Mouse (Mus musculus) heart, embryonic 15.5 days (tissue): Measurements from ENCODE around the gene Eps15. TPM values are rescaled to one million over a fixed set of nuclear protein-coding genes. Genes with fewer than 3 reads are reported as not detected.

Experiments
- ATAC-seq: fragments of 200-750 bp; cut with Nextera tagmentation; replicated peaks from 2 replicates; pipeline ENCODE4 v1.8.0; 2017; ENCODE audit warnings: low read depth, moderate TSS enrichment; ENCODE audit not compliant: insufficient number of reproducible peaks, insufficient read depth, low FRiP score
- H3K27ac ChIP-seq: fragments of 300-500 bp; sonication (generic); 2 replicates; pipeline ENCODE4 v1.5.1; 2015; ENCODE audit warnings: mild to moderate bottlenecking, inconsistent platforms
- H3K27me3 ChIP-seq: fragments of 300-500 bp; sonication (generic); 2 replicates; pipeline ENCODE4 v1.6.1; 2015; ENCODE audit warnings: inconsistent platforms
- H3K36me3 ChIP-seq: fragments of 300-500 bp; sonication (generic); 2 replicates; pipeline ENCODE4 v1.6.1; 2015; ENCODE audit warnings: mild to moderate bottlenecking, inconsistent platforms
- H3K4me1 ChIP-seq: fragments of 300-500 bp; sonication (generic); replicated peaks from 2 replicates; pipeline ENCODE4 v1.6.1; 2015; ENCODE audit warnings: inconsistent platforms
- H3K4me2 ChIP-seq: fragments of 300-500 bp; sonication (generic); 2 replicates; pipeline ENCODE4 v1.6.1; 2015; ENCODE audit warnings: inconsistent platforms, mild to moderate bottlenecking, moderate library complexity
- H3K4me3 ChIP-seq: fragments of 300-500 bp; sonication (generic); 2 replicates; pipeline ENCODE4 v1.5.1; 2015; ENCODE audit warnings: mild to moderate bottlenecking, inconsistent platforms
- H3K9ac ChIP-seq: fragments of 300-500 bp; sonication (generic); 2 replicates; pipeline ENCODE4 v1.6.1; 2015; ENCODE audit warnings: mild to moderate bottlenecking, inconsistent platforms
- H3K9me3 ChIP-seq: fragments of 300-500 bp; sonication (generic); replicated peaks from 2 replicates; pipeline ENCODE4 v1.6.1; 2016; ENCODE audit warnings: inconsistent platforms
- WGBS: fragments of 180-500 bp; shearing (Covaris S2); methylation state at CpG from one replicate; pipeline ENCODE4 v1.1.7; 2015; ENCODE audit warnings: mixed read lengths; 5-methylcytosine and 5-hydroxymethylcytosine counted together
- polyA plus RNA-seq: library from polyadenylated mRNA; unstranded; fragments of >200 nt; fragmentation: Nextera tagmentation; extraction: Ambion mirVana; gene quantifications from 2 replicates; pipeline ENCODE4 v1.2.1, GENCODE M21; 2015

Gene Eps15
- polyA plus RNA-seq, 1 experiment from 2014 or later, result 28.3 TPM

GRCm38 (mm10) chr4:109420138-109420795 is 140.2 kb downstream of the Eps15 start:
- Histone ChIP-seq H3K36me3 (no peaks in the 10 kb centered on the region), H3K9ac (no peak overlapping the region), H3K4me1 (0 out of 2 replicates have a peak, but pooled peaks cover 5% of the 10 kb centered on the region), H3K9me3 (no peaks in the 10 kb centered on the region), H3K4me3 (no peak overlapping the region), H3K27me3 (no peaks in the 10 kb centered on the region), H3K27ac (no peak overlapping the region), H3K4me2 (no peak overlapping the region)
- WGBS, result 75% methylated on average over 8 of the region's 8 CpGs
- no peak for ATAC-seq

- H3K27ac ChIP-seq, result no peak overlapping the region
- 67% methylated on average over 7 of the region's 7 CpGs for WGBS
- H3K4me2 ChIP-seq, result no peak overlapping the region
- H3K4me1 ChIP-seq, result 0 out of 2 replicates have a peak, but pooled peaks cover 5% of the 10 kb centered on the region
- no peaks in the 10 kb centered on the region for H3K27me3 ChIP-seq
- H3K9ac ChIP-seq, result no peak overlapping the region
- no peaks in the 10 kb centered on the region for H3K9me3 ChIP-seq
- H3K4me3 ChIP-seq, result no peak overlapping the region
- no peaks in the 10 kb centered on the region for H3K36me3 ChIP-seq
- no peak for ATAC-seq
Measured at GRCm38 (mm10) chr4:109421608-109422007, 141.5 kb downstream of the Eps15 start.

- no peak overlapping the region for H3K9ac ChIP-seq
- H3K4me2 ChIP-seq, result no peak overlapping the region
- H3K27ac ChIP-seq, result no peak overlapping the region
- 77% methylated on average over 6 of the region's 6 CpGs for WGBS
- no peak for ATAC-seq
- H3K9me3 ChIP-seq, result no peaks in the 10 kb centered on the region
- no peaks in the 10 kb centered on the region for H3K36me3 ChIP-seq
- no peak overlapping the region for H3K4me3 ChIP-seq
- no peaks in the 10 kb centered on the region for H3K27me3 ChIP-seq
- 0 out of 2 replicates have a peak, but pooled peaks cover 5% of the 10 kb centered on the region for H3K4me1 ChIP-seq
Measured at GRCm38 (mm10) chr4:109422436-109422835, 142.4 kb downstream of the Eps15 start.

- H3K27ac ChIP-seq, result no peak overlapping the region
- WGBS, result 63% methylated on average over 2 of the region's 2 CpGs
- H3K9ac ChIP-seq, result no peak overlapping the region
- H3K27me3 ChIP-seq, result no peaks in the 10 kb centered on the region
- no peak overlapping the region for H3K4me3 ChIP-seq
- ATAC-seq, result no peak
- H3K4me2 ChIP-seq, result no peak overlapping the region
- H3K36me3 ChIP-seq, result no peaks in the 10 kb centered on the region
- no peaks in the 10 kb centered on the region for H3K9me3 ChIP-seq
- H3K4me1 ChIP-seq, result 0 out of 2 replicates have a peak, but pooled peaks cover 5% of the 10 kb centered on the region
Measured at GRCm38 (mm10) chr4:109423438-109423837, 143.4 kb downstream of the Eps15 start.

- Histone ChIP-seq H3K4me2 (no peak overlapping the region), H3K27me3 (no peaks in the 10 kb centered on the region), H3K4me1 (peaks cover 7% of the 10 kb centered on the region), H3K36me3 (no peaks in the 10 kb centered on the region), H3K4me3 (no peak overlapping the region), H3K9me3 (no peaks in the 10 kb centered on the region), H3K27ac (no peak overlapping the region), H3K9ac (no peak overlapping the region)
- 23% methylated on average over 1 of the region's 1 CpGs for WGBS
- no peak for ATAC-seq
Measured at GRCm38 (mm10) chr4:109427058-109427457, 147.0 kb downstream of the Eps15 start.

- Histone ChIP-seq H3K36me3 (no peaks in the 10 kb centered on the region), H3K27me3 (no peaks in the 10 kb centered on the region), H3K4me2 (no peak overlapping the region), H3K4me3 (no peak overlapping the region), H3K9ac (no peak overlapping the region), H3K9me3 (no peaks in the 10 kb centered on the region), H3K4me1 (peaks cover 28% of the 10 kb centered on the region), H3K27ac (no peak overlapping the region; the same call in 1 of the 2 replicates)
- no peak for ATAC-seq
- WGBS, result 89% methylated on average over 7 of the region's 7 CpGs
Measured at GRCm38 (mm10) chr4:109430250-109430649, 150.2 kb downstream of the Eps15 start.

GRCm38 (mm10) chr4:109430854-109431253 is 150.8 kb downstream of the Eps15 start:
- peaks cover 28% of the 10 kb centered on the region for H3K4me1 ChIP-seq
- peak; percentile 34; the same call in 1 of the 2 replicates for ATAC-seq
- H3K4me2 ChIP-seq, result no peak overlapping the region
- no peaks in the 10 kb centered on the region for H3K9me3 ChIP-seq
- no peak overlapping the region for H3K9ac ChIP-seq
- H3K4me3 ChIP-seq, result no peak overlapping the region
- H3K36me3 ChIP-seq, result no peaks in the 10 kb centered on the region
- no peak overlapping the region; the same call in 1 of the 2 replicates for H3K27ac ChIP-seq
- no peaks in the 10 kb centered on the region for H3K27me3 ChIP-seq
- 32% methylated on average over 13 of the region's 13 CpGs for WGBS

GRCm38 (mm10) chr4:109432668-109433375 is 152.8 kb downstream of the Eps15 start:
- Histone ChIP-seq H3K9me3 (no peaks in the 10 kb centered on the region), H3K27me3 (no peaks in the 10 kb centered on the region), H3K27ac (peak overlapping the region; percentile 6; the same call in 1 of the 2 replicates), H3K36me3 (no peaks in the 10 kb centered on the region), H3K4me3 (no peak overlapping the region), H3K4me1 (peaks cover 28% of the 10 kb centered on the region), H3K9ac (no peak overlapping the region), H3K4me2 (no peak overlapping the region)
- whole genome bisulfite sequencing, result 64% methylated on average over 16 of the region's 16 CpGs
- ATAC-seq, result no peak

- WGBS, result 45% methylated on average over 6 of the region's 6 CpGs
- H3K27me3 ChIP-seq, result no peaks in the 10 kb centered on the region
- ATAC-seq, result peak; percentile 37; the same call in 1 of the 2 replicates
Measured at GRCm38 (mm10) chr4:109433641-109434040, 153.6 kb downstream of the Eps15 start.

GRCm38 (mm10) chr4:109434256-109434655 is 154.2 kb downstream of the Eps15 start:
- no peak overlapping the region for H3K4me3 ChIP-seq
- no peak overlapping the region for H3K9ac ChIP-seq
- no peaks in the 10 kb centered on the region for H3K27me3 ChIP-seq
- peaks cover 28% of the 10 kb centered on the region for H3K4me1 ChIP-seq
- H3K4me2 ChIP-seq, result no peak overlapping the region
- no peaks in the 10 kb centered on the region for H3K9me3 ChIP-seq
- H3K27ac ChIP-seq, result no peak overlapping the region
- WGBS, result 86% methylated on average over 1 of the region's 1 CpGs
- no peaks in the 10 kb centered on the region for H3K36me3 ChIP-seq
- no peak for ATAC-seq

More at GRCm38 (mm10) chr4:109433641-109434040, 153.6 kb downstream of the Eps15 start:
- Histone ChIP-seq H3K4me1 (peaks cover 28% of the 10 kb centered on the region), H3K9me3 (no peaks in the 10 kb centered on the region), H3K27ac (peak overlapping the region; percentile 6), H3K36me3 (no peaks in the 10 kb centered on the region), H3K4me2 (no peak overlapping the region), H3K9ac (no peak overlapping the region), H3K4me3 (no peak overlapping the region)
